Comparison of ENCODE assay signal across 8 mouse cellular contexts in the genomic region with DNA sequence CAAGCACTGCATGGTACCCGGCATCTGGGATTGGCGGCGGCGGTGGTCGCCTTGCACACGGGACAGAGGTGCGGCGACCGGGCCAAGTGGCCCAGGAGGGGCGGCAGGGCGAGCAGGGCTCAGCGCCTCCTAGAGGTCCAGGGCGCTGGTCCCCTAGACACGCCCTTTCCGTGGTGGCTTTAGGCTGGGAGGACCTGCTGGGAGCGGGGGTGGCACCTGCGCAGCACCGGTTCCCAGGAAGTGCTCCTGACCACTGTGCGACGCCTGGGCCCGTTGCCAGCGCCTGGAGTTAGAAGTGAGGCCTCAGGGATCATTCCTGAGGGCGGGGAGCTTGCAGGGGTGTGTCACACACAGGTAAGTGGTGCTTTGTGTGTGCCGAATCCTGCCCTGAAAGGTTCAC. TPM values are rescaled to one million over a fixed set of nuclear protein-coding genes. Genes with fewer than 3 reads are reported as not detected.
DNase-seq lines count a peak whose midpoint lies in the region; ATAC-seq and TF ChIP-seq lines count a peak whose summit lies in the region.

A gene (minus strand): TSS at position 229 of the 400 bp plus-strand sequence.

- peak within 1 kb of the TSS; percentile 49 for H3K4me2 ChIP-seq in forebrain, embryonic 14.5 days (ENCODE audit: low read length)
- peak within 1 kb of the TSS; percentile 62 for H3K4me2 ChIP-seq in kidney, embryonic 16.5 days (replicated peaks; ENCODE audit: low read depth, low read length)

- WGBS in forebrain, embryonic 14.5 days, result 2% methylated on average over 24 of the region's 24 CpGs
- 1% methylated on average over 24 of the region's 24 CpGs for WGBS in kidney, embryonic 16.5 days
- 3% methylated on average over 24 of the region's 24 CpGs for WGBS in small intestine, adult 2 months

- H3K27me3 ChIP-seq in forebrain, embryonic 14.5 days (replicated peaks; ENCODE audit: control insufficient read depth, insufficient read depth, low read length), result no peaks in the 10 kb centered on the region
- H3K27me3 ChIP-seq in kidney, embryonic 16.5 days (ENCODE audit: insufficient read depth, low read length), result peaks cover 9% of the 10 kb centered on the region
- no peaks in the 10 kb centered on the region for H3K27me3 ChIP-seq in small intestine, adult 2 months (ENCODE audit: control insufficient read depth, insufficient read depth, low read length)

- H3K27ac ChIP-seq in forebrain, embryonic 14.5 days (ENCODE audit: low read depth, low read length), result no peak within 1 kb of the TSS
- H3K27ac ChIP-seq in kidney, embryonic 16.5 days (ENCODE audit: low read length), result peak within 1 kb of the TSS; percentile 67
- peak within 1 kb of the TSS; percentile 56 for H3K27ac ChIP-seq in small intestine, adult 2 months (ENCODE audit: insufficient read depth, low read depth, low read length)

- H3K36me3 ChIP-seq in forebrain, embryonic 14.5 days (ENCODE audit: control insufficient read depth, insufficient read depth, low read length), result no peaks in the 10 kb centered on the region
- no peaks in the 10 kb centered on the region for H3K36me3 ChIP-seq in kidney, embryonic 16.5 days (ENCODE audit: insufficient read depth, low read length)
- H3K36me3 ChIP-seq in small intestine, adult 2 months (ENCODE audit: control insufficient read depth, insufficient read depth, low read length), result no peaks in the 10 kb centered on the region

- TF ChIP-seq CTCF in small intestine, adult 2 months (IDR thresholded peaks at IDR 0.05; ENCODE audit: extremely low read depth, insufficient read length, insufficient replicate concordance, low read depth, low read length), result peak; percentile 32; the same call in 1 of the 2 replicates

- no peak for TF ChIP-seq POLR2A in small intestine, adult 2 months (IDR thresholded peaks at IDR 0.05; ENCODE audit: low read depth, low read length)

- no peaks in the 10 kb centered on the region for H3K9me3 ChIP-seq in forebrain, embryonic 14.5 days (replicated peaks; ENCODE audit: control insufficient read depth, low read length)
- no peaks in the 10 kb centered on the region for H3K9me3 ChIP-seq in kidney, embryonic 16.5 days (ENCODE audit: low read length)

- H3K4me3 ChIP-seq in forebrain, embryonic 14.5 days (ENCODE audit: low read depth, low read length), result peak within 1 kb of the TSS; percentile 17
- peak within 1 kb of the TSS; percentile 42 for H3K4me3 ChIP-seq in kidney, embryonic 16.5 days (ENCODE audit: low read length)
- H3K4me3 ChIP-seq in small intestine, adult 2 months (ENCODE audit: low read depth, low read length), result peak within 1 kb of the TSS; percentile 82

- DNase-seq in B cell, adult 2 months, result peak; percentile 13 to 21
- peak; percentile 1 for DNase-seq in T-cell, adult 2 months (ENCODE audit: low spot score)
- peak; percentile 15 for DNase-seq in forebrain, embryonic 14.5 days (ENCODE audit: low spot score)
- DNase-seq in lung, postnatal 10 days, result peak; percentile 89
- no peak for DNase-seq in spleen, adult 12 weeks (ENCODE audit: low spot score)
- no peak for DNase-seq in layer of hippocampus, adult 9-11 months

- peak within 1 kb of the TSS; percentile 50 for H3K9ac ChIP-seq in forebrain, embryonic 14.5 days (ENCODE audit: low read length)
- peak within 1 kb of the TSS; percentile 64 for H3K9ac ChIP-seq in kidney, embryonic 16.5 days (replicated peaks; ENCODE audit: low read length)

- peaks cover 3% of the 10 kb centered on the region; the same call in 1 of the 2 replicates for H3K4me1 ChIP-seq in forebrain, embryonic 14.5 days (ENCODE audit: control insufficient read depth, insufficient read depth, low read length)
- H3K4me1 ChIP-seq in kidney, embryonic 16.5 days (ENCODE audit: insufficient read depth, low read length), result peaks cover 32% of the 10 kb centered on the region
- peaks cover 10% of the 10 kb centered on the region; the same call in 1 of the 2 replicates for H3K4me1 ChIP-seq in small intestine, adult 2 months (ENCODE audit: control insufficient read depth, insufficient read depth, insufficient read length, low read length)

- ATAC-seq in forebrain, embryonic 14.5 days, result peak; percentile 29; the same call in 1 of the 2 replicates
- ATAC-seq in kidney, embryonic 16.5 days (ENCODE audit: low FRiP score, low TSS enrichment), result peak; percentile 80

RNA-seq across cellular contexts. Expression of the gene that starts here (rescaled TPM):
- polyA plus RNA-seq in forebrain, embryonic 14.5 days (2014; fragmentation: Nextera tagmentation; extraction: Ambion mirVana), result 0.42 and 0.52 TPM in 2 replicates
- polyA plus RNA-seq in kidney, embryonic 16.5 days (2015; fragmentation: Nextera tagmentation; extraction: Ambion mirVana), result 13.2 and 13.5 TPM in 2 replicates
- 4.6 and 5.9 TPM in 2 replicates for polyA plus RNA-seq in small intestine, adult 2 months (2012; rRNA removed)

Comparison
In these comparisons a context has a peak if more than half of its experiments do, and no peak if none do; other contexts are left out.
1. Peak in DNase-seq, ATAC-seq, H3K4me3 ChIP-seq, H3K9ac ChIP-seq and H3K4me2 ChIP-seq in forebrain, embryonic 14.5 days; RNA of the gene not detected or under 1 TPM.
2. DNase-seq: peak in B cell, adult 2 months (2 of 2), T-cell, adult 2 months (single experiment) and lung, postnatal 10 days (single experiment); none in spleen, adult 12 weeks (single experiment) and layer of hippocampus, adult 9-11 months (single experiment).
3. H3K4me3 ChIP-seq: peak in every context shown above with its lines; median percentile 82 in small intestine, adult 2 months; 42 in kidney, embryonic 16.5 days; 17 in forebrain, embryonic 14.5 days.